Mouse (Mus musculus): Measurements from ENCODE around the gene Zfp263.

GRCm38 (mm10) chr16:3777986-3778385 is 34.1 kb downstream of the Zfp263 start:
- TF ChIP-seq CTCF (IDR thresholded peaks at IDR 0.05; ENCODE audit: borderline replicate concordance, insufficient read depth, low read depth, low read length), result no peak
- no peak for TF ChIP-seq POLR2A (IDR thresholded peaks at IDR 0.05; ENCODE audit: borderline replicate concordance, insufficient read depth, low read length)

Measured in cerebellum, adult 2 months (tissue).